Mouse (Mus musculus) spleen, adult 10 weeks (tissue): Measurements from ENCODE around the gene Vmn1r21. TPM values are rescaled to one million over a fixed set of nuclear protein-coding genes. Genes with fewer than 3 reads are reported as not detected.

Experiments used
- polyA plus RNA-seq: library from polyadenylated mRNA; stranded (reverse); fragments of 350-450 nt; fragmentation: Illumina TruSeq; extraction: RNeasy Lipid Tissue Mini Kit (QIAGEN cat#74804); gene quantifications from one replicate; pipeline ENCODE4 v1.2.3, GENCODE M21; 2015; ENCODE audit warnings: low replicate concordance; ENCODE audit not compliant: insufficient read depth

Vmn1r21 gene
- not detected for polyA plus RNA-seq

GRCm38 (mm10) chr6:57850286-57850685 is at the start of gene Vmn1r21:
TSS of gene Vmn1r21 (minus strand) at chr6:57850343.

GRCm38 (mm10) chr6:57824422-57825258 is 25.5 kb downstream of the Vmn1r21 start, which contains the start of gene Vopp1:
TSS of gene Vopp1 (minus strand) at chr6:57825159.

Other genes starting within 250 kb of the Vmn1r21 start
- gene Pyurf, start 158.3 kb downstream of the Vmn1r21 start, polyA plus RNA-seq = 11.3 TPM
- 14.4 TPM for gene Lancl2, start 147.8 kb downstream of the Vmn1r21 start, polyA plus RNA-seq
- gene Vopp1, start 25.2 kb downstream of the Vmn1r21 start, polyA plus RNA-seq = 49.1 TPM
- not detected for gene Vmn1r22, start 57.7 kb upstream of the Vmn1r21 start, polyA plus RNA-seq
- gene Vmn1r23, start 76.5 kb upstream of the Vmn1r21 start, polyA plus RNA-seq = not detected
- gene Vmn1r24, start 111.2 kb upstream of the Vmn1r21 start, polyA plus RNA-seq = not detected
- gene Vmn1r25, start 130.5 kb upstream of the Vmn1r21 start, polyA plus RNA-seq = not detected
- gene Vmn1r26, start 164.8 kb upstream of the Vmn1r21 start, polyA plus RNA-seq = not detected